Mouse (Mus musculus): Measurements from ENCODE around the gene Ywhae. TPM values are rescaled to one million over a fixed set of nuclear protein-coding genes. Genes with fewer than 3 reads are reported as not detected.

Ywhae gene
- total RNA-seq, 2 experiments from 2014 or later, result 90.8 to 149 TPM

GRCm38 (mm10) chr11:75783799-75784198 lies 51.1 kb downstream of the Ywhae start:
- ATAC-seq (replicated peaks; ENCODE audit: low FRiP score, poor library complexity, severe bottlenecking), result no peak

- ATAC-seq (replicated peaks; ENCODE audit: low FRiP score, poor library complexity, severe bottlenecking), result no peak
Measured at GRCm38 (mm10) chr11:75785897-75786296, 53.2 kb downstream of the Ywhae start.

- ATAC-seq (replicated peaks; ENCODE audit: low FRiP score, poor library complexity, severe bottlenecking), result no peak
Measured at GRCm38 (mm10) chr11:75792535-75792934, 59.9 kb downstream of the Ywhae start.

GRCm38 (mm10) chr11:75793351-75793750 lies 60.7 kb downstream of the Ywhae start:
- ATAC-seq (replicated peaks; ENCODE audit: low FRiP score, poor library complexity, severe bottlenecking), result no peak

GRCm38 (mm10) chr11:75794602-75795320 lies 62.1 kb downstream of the Ywhae start:
- no peak for ATAC-seq (replicated peaks; ENCODE audit: low FRiP score, poor library complexity, severe bottlenecking)

GRCm38 (mm10) chr11:75795321-75795636 lies 62.6 kb downstream of the Ywhae start:
- no peak for ATAC-seq (replicated peaks; ENCODE audit: low FRiP score, poor library complexity, severe bottlenecking)

GRCm38 (mm10) chr11:75796029-75796445 lies 63.4 kb downstream of the Ywhae start, which contains the start of gene Doc2b:
Gene Doc2b, minus strand, starts transcription at chr11:75796049.
- ATAC-seq (replicated peaks; ENCODE audit: low FRiP score, poor library complexity, severe bottlenecking), result no peak

GRCm38 (mm10) chr11:75796536-75797246 lies 64.0 kb downstream of the Ywhae start:
- ATAC-seq (replicated peaks; ENCODE audit: low FRiP score, poor library complexity, severe bottlenecking), result no peak

GRCm38 (mm10) chr11:75801369-75801768 lies 68.7 kb downstream of the Ywhae start:
- no peak for ATAC-seq (replicated peaks; ENCODE audit: low FRiP score, poor library complexity, severe bottlenecking)

GRCm38 (mm10) chr11:75801771-75802550 lies 69.3 kb downstream of the Ywhae start:
- no peak for ATAC-seq (replicated peaks; ENCODE audit: low FRiP score, poor library complexity, severe bottlenecking)

- ATAC-seq (replicated peaks; ENCODE audit: low FRiP score, poor library complexity, severe bottlenecking), result no peak
Measured at GRCm38 (mm10) chr11:75807486-75807885, 74.8 kb downstream of the Ywhae start.

GRCm38 (mm10) chr11:75810526-75810925 lies 77.9 kb downstream of the Ywhae start:
- no peak for ATAC-seq (replicated peaks; ENCODE audit: low FRiP score, poor library complexity, severe bottlenecking)

- ATAC-seq (replicated peaks; ENCODE audit: low FRiP score, poor library complexity, severe bottlenecking), result no peak
Measured at GRCm38 (mm10) chr11:75811900-75812299, 79.2 kb downstream of the Ywhae start.

- no peak for ATAC-seq (replicated peaks; ENCODE audit: low FRiP score, poor library complexity, severe bottlenecking)
Measured at GRCm38 (mm10) chr11:75813085-75813484, 80.4 kb downstream of the Ywhae start.

Other genes starting within 250 kb of the Ywhae start
- 69.6 and 70.0 TPM in 2 replicates for gene Prpf8, start 246.1 kb upstream of the Ywhae start, total RNA-seq (2015; ENCODE audit: low replicate concordance)
- 53.6 and 56.5 TPM in 2 replicates for gene Prpf8, start 246.1 kb upstream of the Ywhae start, total RNA-seq (2017; ENCODE audit: low replicate concordance)
- gene Rilp, start 222.8 kb upstream of the Ywhae start, total RNA-seq (2015; ENCODE audit: low replicate concordance), result not detected in 2 replicates
- 0.26 and 1.3 TPM in 2 replicates for gene Rilp, start 222.8 kb upstream of the Ywhae start, total RNA-seq (2017; ENCODE audit: low replicate concordance)
- gene Scarf1, start 219.3 kb upstream of the Ywhae start, total RNA-seq (2015; ENCODE audit: low replicate concordance), result not detected in 2 replicates
- gene Scarf1, start 219.3 kb upstream of the Ywhae start, total RNA-seq (2017; ENCODE audit: low replicate concordance), result 0.15 TPM in 1 of 2 replicates, not detected in the other
- 4.3 and 6.3 TPM in 2 replicates for gene Slc43a2, start 201.2 kb upstream of the Ywhae start, total RNA-seq (2015; ENCODE audit: low replicate concordance)
- 4.5 and 8.2 TPM in 2 replicates for gene Slc43a2, start 201.2 kb upstream of the Ywhae start, total RNA-seq (2017; ENCODE audit: low replicate concordance)
- gene Pitpna, start 144.8 kb upstream of the Ywhae start, total RNA-seq (2015; ENCODE audit: low replicate concordance), result 39.8 and 49.4 TPM in 2 replicates
- gene Pitpna, start 144.8 kb upstream of the Ywhae start, total RNA-seq (2017; ENCODE audit: low replicate concordance), result 18.0 and 33.4 TPM in 2 replicates
- 36.8 and 78.8 TPM in 2 replicates for gene Inpp5k, start 101.9 kb upstream of the Ywhae start, total RNA-seq (2015; ENCODE audit: low replicate concordance)
- 38.4 and 46.3 TPM in 2 replicates for gene Inpp5k, start 101.9 kb upstream of the Ywhae start, total RNA-seq (2017; ENCODE audit: low replicate concordance)
- 15.5 and 22.2 TPM in 2 replicates for gene Myo1c, start 82.4 kb upstream of the Ywhae start, total RNA-seq (2015; ENCODE audit: low replicate concordance)
- gene Myo1c, start 82.4 kb upstream of the Ywhae start, total RNA-seq (2017; ENCODE audit: low replicate concordance), result 17.3 and 21.2 TPM in 2 replicates
- 32.1 and 41.5 TPM in 2 replicates for gene Crk, start 53.6 kb upstream of the Ywhae start, total RNA-seq (2015; ENCODE audit: low replicate concordance)
- gene Crk, start 53.6 kb upstream of the Ywhae start, total RNA-seq (2017; ENCODE audit: low replicate concordance), result 43.8 and 83.8 TPM in 2 replicates
- gene Doc2b, start 63.2 kb downstream of the Ywhae start, total RNA-seq (2015; ENCODE audit: low replicate concordance), result not detected in 2 replicates
- not detected in 2 replicates for gene Doc2b, start 63.2 kb downstream of the Ywhae start, total RNA-seq (2017; ENCODE audit: low replicate concordance)
- 6.1 and 7.1 TPM in 2 replicates for gene Rph3al, start 205.6 kb downstream of the Ywhae start, total RNA-seq (2015; ENCODE audit: low replicate concordance)
- gene Rph3al, start 205.6 kb downstream of the Ywhae start, total RNA-seq (2017; ENCODE audit: low replicate concordance), result 0.98 and 7.4 TPM in 2 replicates